11 mouse cellular contexts compared by ENCODE assay signal in genomic region chr3:37128269-37128668, GRCm38 (mm10). TPM values are rescaled to one million over a fixed set of nuclear protein-coding genes. Genes with fewer than 3 reads are reported as not detected.
A peak's percentile ranks its signal among the peaks of the same experiment; 100 is the strongest.
DNase-seq lines count a peak whose midpoint lies in the region; ATAC-seq and TF ChIP-seq lines count a peak whose summit lies in the region.
"Had no signal": no experiment of that assay in that cellular context is flagged by ENCODE, and none has a peak within 500 bp of the region (broad histone marks: within the 10 kb centered on the region; RNA-seq: fewer than 3 reads in every experiment).

No protein-coding gene starts in this region.

- H3K27ac ChIP-seq in macrophage, result peak overlapping the region; percentile 29; the same call in 1 of the 2 replicates
- H3K27ac ChIP-seq in midbrain, postnatal 0 days (ENCODE audit: low read depth, low read length), result no peak overlapping the region
- no peak overlapping the region for H3K27ac ChIP-seq in midbrain, embryonic 15.5 days
- H3K27ac ChIP-seq: hindbrain, embryonic 10.5 days had no signal

- H3K79me2 ChIP-seq in macrophage (ENCODE audit: inconsistent target), result no peaks in the 10 kb centered on the region

- no peaks in the 10 kb centered on the region for H3K4me1 ChIP-seq in midbrain, postnatal 0 days (ENCODE audit: insufficient read depth, low read length)
- H3K4me1 ChIP-seq in midbrain, embryonic 15.5 days, result no peaks in the 10 kb centered on the region
- H3K4me1 ChIP-seq: hindbrain, embryonic 10.5 days had no signal

- H3K27me3 ChIP-seq in midbrain, postnatal 0 days (ENCODE audit: insufficient read depth, low read length), result no peaks in the 10 kb centered on the region
- no peaks in the 10 kb centered on the region for H3K27me3 ChIP-seq in midbrain, embryonic 15.5 days (replicated peaks)

- TF ChIP-seq CTCF in midbrain, postnatal 0 days (IDR thresholded peaks at IDR 0.05), result no peak

- no peak overlapping the region for H3K4me3 ChIP-seq in macrophage (ENCODE audit: inconsistent target)
- H3K4me3 ChIP-seq in midbrain, postnatal 0 days (ENCODE audit: low read depth, low read length), result no peak overlapping the region
- H3K4me3 ChIP-seq in midbrain, embryonic 15.5 days, result no peak overlapping the region
- H3K4me3 ChIP-seq: hindbrain, embryonic 10.5 days had no signal

- peak; percentile 27 for DNase-seq in kidney, postnatal 10 days
- DNase-seq in kidney, adult 18-20 months, result no peak
- peak; percentile 23 for DNase-seq in adipocyte (ENCODE audit: low spot score)
- DNase-seq in heart, adult 8-10 months (ENCODE audit: low spot score), result peak; percentile 69
- DNase-seq in right cerebral cortex, postnatal 10 days (ENCODE audit: low spot score in 2 of 2), result no peak
- no peak for DNase-seq in midbrain, postnatal 0 days (ENCODE audit: low spot score)
- DNase-seq: cerebellum, postnatal 10 days had no signal

- H3K4me2 ChIP-seq in midbrain, postnatal 0 days (ENCODE audit: low read depth, low read length, poor library complexity, severe bottlenecking), result no peak overlapping the region
- no peak overlapping the region for H3K4me2 ChIP-seq in midbrain, embryonic 15.5 days
- H3K4me2 ChIP-seq: midbrain, embryonic 11.5 days had no signal

- no peaks in the 10 kb centered on the region for H3K36me3 ChIP-seq in macrophage (ENCODE audit: inconsistent target)
- H3K36me3 ChIP-seq in midbrain, postnatal 0 days (ENCODE audit: insufficient read depth, low read length), result no peaks in the 10 kb centered on the region
- no peaks in the 10 kb centered on the region for H3K36me3 ChIP-seq in midbrain, embryonic 15.5 days (replicated peaks)
- H3K36me3 ChIP-seq: hindbrain, embryonic 10.5 days had no signal

- ATAC-seq in midbrain, postnatal 0 days (ENCODE audit: low FRiP score), result no peak
- ATAC-seq in midbrain, embryonic 15.5 days (replicated peaks), result no peak

- WGBS in macrophage (ENCODE audit: missing documents), result 25% methylated on average over 4 of the region's 4 CpGs
- WGBS in midbrain, postnatal 0 days, result 59% methylated on average over 4 of the region's 4 CpGs
- WGBS in midbrain, embryonic 15.5 days, result 60% methylated on average over 4 of the region's 4 CpGs

- no peaks in the 10 kb centered on the region for H3K9me3 ChIP-seq in midbrain, postnatal 0 days (ENCODE audit: low read length)
- H3K9me3 ChIP-seq in midbrain, embryonic 15.5 days, result no peaks in the 10 kb centered on the region
- H3K9me3 ChIP-seq: hindbrain, embryonic 10.5 days had no signal

- no peak overlapping the region for H3K9ac ChIP-seq in midbrain, postnatal 0 days (replicated peaks; ENCODE audit: low read length, poor library complexity, severe bottlenecking)
- no peak overlapping the region for H3K9ac ChIP-seq in midbrain, embryonic 15.5 days

RNA-seq across cellular contexts. Expression of gene Il2, which starts 2.5 kb away (rescaled TPM):
- not detected for total RNA-seq in heart, adult 8-10 months (2022)
- not detected for total RNA-seq in macrophage (2018; cell fraction: chromatin; rRNA removed)
- under 1 TPM in 3 of 26 experiments, not detected in 23; 0.14 to 0.15 (median 0.14) TPM for total RNA-seq in macrophage (2018; cell fraction: cytosol; rRNA removed)
- not detected for total RNA-seq in macrophage (2018; cell fraction: nucleus; rRNA removed)
- polyA plus RNA-seq in macrophage (2018), result not detected in 3 replicates
- not detected in 2 replicates for total RNA-seq in midbrain, postnatal 0 days (2014; rRNA removed)
- 0.47 and 0.62 TPM in 2 replicates for polyA plus RNA-seq in midbrain, postnatal 0 days (2015; fragmentation: Nextera tagmentation; extraction: Ambion mirVana)
- polyA plus RNA-seq in midbrain, embryonic 15.5 days (2015; fragmentation: Nextera tagmentation; extraction: Ambion mirVana), result 0.15 and 0.46 TPM in 2 replicates

Comparison
In these comparisons a context has a peak if more than half of its experiments do, and no peak if none do; other contexts are left out.
1. DNase-seq: peak in kidney, postnatal 10 days (single experiment), adipocyte (single experiment) and heart, adult 8-10 months (single experiment); none in kidney, adult 18-20 months (single experiment), right cerebral cortex, postnatal 10 days (0 of 2) and midbrain, postnatal 0 days (single experiment).